Mouse (Mus musculus) liver, embryonic 11.5 days (tissue): Measurements from ENCODE around the gene Ak4. TPM values are rescaled to one million over a fixed set of nuclear protein-coding genes. Genes with fewer than 3 reads are reported as not detected.
A peak's percentile ranks its signal among the peaks of the same experiment; 100 is the strongest.

Experiments used
- ATAC-seq: fragments of 200-750 bp; cut with Nextera tagmentation; replicated peaks from 2 replicates; pipeline ENCODE4 v1.8.0; 2017; ENCODE audit warnings: moderate number of reproducible peaks, mild to moderate bottlenecking, moderate TSS enrichment, moderate library complexity; ENCODE audit not compliant: low FRiP score
- DNase-seq: peaks from one replicate; pipeline ENCODE4 v3.0.0-alpha.2; 2017; ENCODE audit warnings: low spot score
- H3K27ac ChIP-seq: fragments of 300-500 bp; sonication (generic); 2 replicates; pipeline ENCODE4 v1.5.1; 2014; ENCODE audit warnings: mild to moderate bottlenecking, low read depth, low read length, control low read depth
- H3K27me3 ChIP-seq: fragments of 300-500 bp; sonication (generic); replicated peaks from 2 replicates; pipeline ENCODE4 v1.6.1; 2014; ENCODE audit warnings: low read length, mixed read lengths; ENCODE audit not compliant: control insufficient read depth, insufficient read depth
- H3K36me3 ChIP-seq: fragments of 300-500 bp; sonication (generic); 2 replicates; pipeline ENCODE4 v1.6.1; 2014; ENCODE audit warnings: mild to moderate bottlenecking, low read length, moderate library complexity, mixed read lengths; ENCODE audit not compliant: control insufficient read depth, insufficient read depth
- H3K4me1 ChIP-seq: fragments of 300-500 bp; sonication (generic); replicated peaks from 2 replicates; pipeline ENCODE4 v1.6.1; 2014; ENCODE audit warnings: low read length, mixed read lengths; ENCODE audit not compliant: control insufficient read depth, insufficient read depth
- H3K4me2 ChIP-seq: fragments of 300-500 bp; sonication (generic); 2 replicates; pipeline ENCODE4 v1.6.1; 2014; ENCODE audit warnings: mild to moderate bottlenecking, control low read depth, moderate library complexity
- H3K4me3 ChIP-seq: fragments of 300-500 bp; sonication (generic); 2 replicates; pipeline ENCODE4 v1.5.1; 2014; ENCODE audit warnings: low read depth, low read length, control low read depth
- H3K9ac ChIP-seq: fragments of 300-500 bp; sonication (generic); 2 replicates; pipeline ENCODE4 v1.6.1; 2014; ENCODE audit warnings: low read depth, low read length, control low read depth
- H3K9me3 ChIP-seq: fragments of 300-500 bp; sonication (generic); 2 replicates; pipeline ENCODE4 v1.6.1; 2016; ENCODE audit warnings: low read length, inconsistent platforms, mixed read lengths; ENCODE audit not compliant: control insufficient read depth
- WGBS: fragments of 180-500 bp; shearing (Covaris S2); extraction: QIAGEN DNeasy Blood & Tissue Kit; methylation state at CpG from one replicate; pipeline ENCODE4 v1.1.7; 2014; 5-methylcytosine and 5-hydroxymethylcytosine counted together
- polyA plus RNA-seq: library from polyadenylated mRNA; unstranded; fragments of >200 nt; fragmentation: Nextera tagmentation; extraction: Ambion mirVana; gene quantifications from 2 replicates; pipeline ENCODE4 v1.2.1, GENCODE M21; 2014

The Ak4 gene
- polyA plus RNA-seq, 1 experiment from 2014 or later: 14.8 TPM

DNA sequence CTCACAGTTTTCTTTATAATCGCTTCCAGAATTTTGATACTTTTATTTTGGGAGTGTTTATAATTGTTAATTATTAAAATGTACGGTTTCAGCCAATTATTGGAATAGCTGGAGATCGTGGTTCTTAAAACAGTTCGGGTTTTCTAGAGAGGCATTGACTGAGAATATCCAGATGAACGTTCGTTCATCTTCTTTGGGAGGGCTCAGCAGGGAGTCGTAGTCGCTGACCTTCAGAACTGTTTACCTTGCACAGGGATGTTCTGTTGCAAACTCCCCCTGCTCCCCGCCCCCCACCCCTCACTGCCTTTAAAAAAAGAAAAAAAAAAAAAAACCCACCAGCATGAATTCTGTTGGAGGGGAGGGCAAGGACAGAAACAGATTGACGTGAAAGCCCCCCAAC is 89.4 kb downstream of the Ak4 start:
- H3K36me3 ChIP-seq: no peaks in the 10 kb centered on the region
- H3K4me1 ChIP-seq: no peaks in the 10 kb centered on the region
- no peak overlapping the region for H3K27ac ChIP-seq
- DNase-seq (no peak), ATAC-seq (no peak)
- H3K27me3 ChIP-seq: peaks cover 14% of the 10 kb centered on the region
- peak overlapping the region; percentile 67 for H3K4me2 ChIP-seq
- no peak overlapping the region for H3K9ac ChIP-seq
- no peaks in the 10 kb centered on the region for H3K9me3 ChIP-seq
- peak overlapping the region; percentile 37 for H3K4me3 ChIP-seq
- WGBS: 8% methylated on average over 10 of the region's 10 CpGs

DNA sequence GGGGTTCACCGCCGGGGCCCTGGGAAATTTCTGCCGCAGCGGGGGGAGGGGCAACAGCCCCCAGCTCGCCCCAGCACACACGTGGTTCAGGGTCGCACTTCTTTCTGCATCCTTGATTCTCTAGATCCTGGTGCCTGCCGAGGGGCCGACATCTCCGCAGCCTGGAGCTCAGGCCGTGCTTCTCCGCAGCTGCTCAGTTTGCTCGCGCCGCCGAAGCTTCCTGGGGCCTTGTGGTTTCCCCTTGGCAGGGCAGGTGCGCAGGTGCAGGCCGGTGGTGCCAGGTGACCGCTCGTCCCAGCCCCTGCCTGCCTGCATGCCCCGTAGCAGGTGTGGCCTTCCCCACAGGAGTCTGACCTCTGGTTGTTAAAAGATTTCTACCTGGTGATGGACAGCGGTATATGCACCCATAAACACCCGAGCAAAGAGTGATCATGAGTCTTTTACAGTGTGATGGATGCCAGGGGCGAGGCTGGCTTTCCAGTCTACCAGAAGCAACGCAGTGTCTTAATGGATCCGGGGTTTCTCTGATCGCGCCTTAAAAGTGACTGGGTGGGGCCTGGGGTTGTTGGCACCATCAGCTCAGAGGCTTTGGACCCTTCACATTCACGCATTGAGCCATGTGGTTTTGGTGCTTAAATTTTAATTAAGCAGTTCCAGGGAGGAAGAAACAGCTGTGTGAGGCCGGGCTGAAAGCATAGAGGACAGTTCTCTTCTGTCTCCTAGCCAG is 89.9 kb downstream of the Ak4 start:
- Histone ChIP-seq H3K4me1 (no peaks in the 10 kb centered on the region), H3K4me2 (peak overlapping the region; percentile 67), H3K36me3 (no peaks in the 10 kb centered on the region), H3K9me3 (no peaks in the 10 kb centered on the region), H3K9ac (no peak overlapping the region), H3K4me3 (peak overlapping the region; percentile 37), H3K27me3 (peaks cover 14% of the 10 kb centered on the region), H3K27ac (no peak overlapping the region)
- DNase-seq: no peak
- 12% methylated on average over 30 of the region's 30 CpGs for WGBS
- no peak for ATAC-seq

DNA sequence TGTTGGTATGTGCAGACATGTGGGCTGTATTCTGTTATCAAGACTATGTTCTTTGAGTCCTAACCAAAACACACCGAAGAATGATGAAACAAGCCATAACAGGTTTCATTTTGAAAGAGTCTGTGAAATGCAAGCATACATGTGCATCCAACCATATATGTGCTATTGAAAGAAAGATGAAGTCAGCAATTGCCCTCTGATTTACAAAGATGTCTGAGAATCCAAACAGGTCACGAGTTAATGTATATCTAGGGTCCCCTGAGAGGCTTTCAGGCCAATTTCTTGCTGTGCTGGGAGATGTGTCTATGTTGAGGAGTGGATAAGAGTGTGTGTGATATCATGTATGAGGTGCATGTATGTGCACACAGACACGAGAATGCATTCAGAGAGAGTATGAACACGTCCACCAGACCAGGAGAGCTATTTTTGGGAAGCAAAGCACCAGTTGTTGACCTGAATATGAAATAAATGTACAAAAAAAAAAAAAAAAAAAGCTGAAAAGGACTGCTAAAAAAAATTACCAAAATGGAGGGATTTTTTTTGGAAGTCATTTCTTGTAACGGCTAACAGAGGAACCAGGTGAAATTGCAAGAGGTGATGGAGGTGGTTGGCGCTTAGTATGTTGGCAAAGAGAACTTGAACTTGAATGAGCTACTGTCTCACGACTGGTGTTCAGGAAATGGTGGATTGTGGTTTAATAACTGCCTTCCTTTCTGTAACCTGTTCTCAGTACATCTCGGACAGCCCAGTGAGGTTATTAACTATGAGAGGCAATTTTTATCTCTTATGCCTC is 91.2 kb downstream of the Ak4 start:
- 78% methylated on average over 8 of the region's 8 CpGs for WGBS
- Histone ChIP-seq H3K27me3 (peaks cover 14% of the 10 kb centered on the region), H3K4me2 (no peak overlapping the region), H3K4me3 (no peak overlapping the region), H3K9ac (no peak overlapping the region), H3K27ac (no peak overlapping the region), H3K4me1 (no peaks in the 10 kb centered on the region), H3K36me3 (no peaks in the 10 kb centered on the region), H3K9me3 (no peaks in the 10 kb centered on the region)
- DNase-seq (no peak), ATAC-seq (no peak)

DNA sequence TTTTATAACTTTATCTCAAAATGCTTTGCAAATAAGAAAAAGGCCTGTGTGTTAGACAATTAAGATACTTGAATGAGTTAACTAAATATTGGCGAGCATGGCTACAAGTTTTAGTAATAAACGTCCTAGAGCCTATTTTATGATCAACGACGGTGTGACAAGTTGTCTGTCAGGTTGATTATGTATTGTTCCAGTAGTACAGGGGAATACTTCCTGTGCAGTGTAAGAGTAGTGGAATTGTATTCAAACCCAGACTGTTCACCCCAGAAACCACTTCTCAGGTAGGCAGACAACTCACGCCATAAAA is 91.8 kb downstream of the Ak4 start:
- H3K4me2 ChIP-seq: no peak overlapping the region
- no peaks in the 10 kb centered on the region for H3K36me3 ChIP-seq
- ATAC-seq (no peak), DNase-seq (no peak)
- H3K4me1 ChIP-seq: no peaks in the 10 kb centered on the region
- WGBS: 80% methylated on average over 5 of the region's 5 CpGs
- H3K9ac ChIP-seq: no peak overlapping the region
- H3K27me3 ChIP-seq: peaks cover 14% of the 10 kb centered on the region
- H3K9me3 ChIP-seq: no peaks in the 10 kb centered on the region
- no peak overlapping the region for H3K4me3 ChIP-seq
- H3K27ac ChIP-seq: no peak overlapping the region

DNA sequence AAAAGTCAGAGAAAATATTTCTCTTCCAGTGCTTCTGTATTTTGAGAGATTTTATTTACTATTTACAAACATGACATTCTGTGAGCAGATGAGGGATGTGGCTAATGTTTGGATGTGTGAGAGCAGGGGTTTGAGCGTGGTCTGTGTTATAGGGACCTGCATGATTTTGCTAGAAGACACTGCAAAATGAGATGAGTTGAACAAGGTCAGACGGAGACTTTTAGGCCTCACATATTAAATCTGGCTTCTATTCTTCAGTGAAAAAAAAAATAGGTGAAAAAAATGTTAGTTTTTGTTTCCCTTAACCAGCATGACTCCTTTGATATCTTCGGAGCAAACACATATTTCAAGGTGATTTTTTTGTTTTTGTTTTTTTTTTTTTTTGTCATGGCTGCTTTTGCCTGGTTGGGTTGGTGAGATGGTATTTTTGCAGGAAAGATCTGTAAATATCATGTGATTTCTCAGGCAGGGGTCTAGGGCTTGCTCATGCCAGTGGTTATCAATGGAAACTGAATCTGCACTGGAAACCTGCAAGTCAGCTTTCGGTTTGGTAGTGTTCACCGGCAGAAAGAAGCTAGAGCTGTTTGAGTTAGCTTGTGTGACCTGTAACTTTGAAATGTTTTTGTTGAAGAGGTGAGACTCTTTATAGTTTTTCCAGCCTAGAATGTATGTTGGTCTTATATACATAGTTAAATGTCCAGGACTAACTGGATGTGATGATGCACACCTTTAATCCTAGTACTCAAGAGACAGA is 92.9 kb downstream of the Ak4 start:
- H3K4me1 ChIP-seq: no peaks in the 10 kb centered on the region
- WGBS: 83% methylated on average over 5 of the region's 5 CpGs

DNA sequence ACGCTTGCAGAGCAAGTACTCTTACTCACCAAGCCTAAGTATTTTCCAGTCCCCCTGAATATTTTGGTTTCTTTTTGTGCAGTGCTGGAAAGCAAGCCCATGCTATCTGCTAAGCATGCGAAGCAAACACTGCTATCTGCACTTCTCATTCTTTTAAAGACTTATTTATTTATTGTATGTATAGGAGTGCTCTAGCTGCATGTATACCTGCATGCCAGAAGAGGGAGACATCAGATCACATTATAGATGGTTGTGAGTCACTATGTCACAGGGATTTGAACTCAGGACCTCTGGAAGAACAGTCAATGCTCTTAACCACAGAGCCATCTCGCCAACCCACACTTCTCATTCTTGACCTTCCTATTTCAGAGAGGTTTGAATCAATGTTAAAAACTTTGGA is 94.2 kb downstream of the Ak4 start:
- DNase-seq (no peak), ATAC-seq (no peak)
- Histone ChIP-seq H3K9me3 (no peaks in the 10 kb centered on the region), H3K4me3 (no peak overlapping the region), H3K27me3 (peaks cover 11% of the 10 kb centered on the region), H3K4me1 (no peaks in the 10 kb centered on the region), H3K27ac (no peak overlapping the region), H3K4me2 (no peak overlapping the region), H3K36me3 (no peaks in the 10 kb centered on the region), H3K9ac (no peak overlapping the region)
- WGBS: 77% methylated on average over 3 of the region's 3 CpGs

More for the DNA sequence above, 92.9 kb downstream of the Ak4 start:
- no peak overlapping the region for H3K9ac ChIP-seq
- no peak overlapping the region for H3K27ac ChIP-seq
- H3K4me2 ChIP-seq: no peak overlapping the region
- no peaks in the 10 kb centered on the region for H3K9me3 ChIP-seq
- H3K27me3 ChIP-seq: peaks cover 14% of the 10 kb centered on the region
- ATAC-seq (no peak), DNase-seq (no peak)
- H3K4me3 ChIP-seq: no peak overlapping the region
- no peaks in the 10 kb centered on the region for H3K36me3 ChIP-seq

DNA sequence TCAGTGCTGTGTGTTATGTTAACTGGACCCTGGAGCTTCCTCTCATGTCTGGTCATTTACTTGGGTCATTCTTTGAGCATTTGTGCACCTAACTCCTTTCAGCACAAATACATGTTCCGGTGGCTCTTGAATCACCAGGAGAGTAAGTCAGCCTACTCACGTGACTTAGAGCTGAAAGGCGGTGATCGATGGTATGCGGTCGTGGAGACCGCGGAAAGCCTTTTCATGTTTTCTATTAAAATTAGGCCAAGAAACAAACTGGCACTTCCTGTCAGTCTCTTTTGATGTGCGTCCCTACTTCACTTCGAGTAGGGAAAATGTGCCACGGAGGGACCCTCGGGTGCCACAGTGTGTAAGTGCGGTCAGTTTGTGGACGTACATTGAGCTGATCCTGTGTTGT is 96.8 kb downstream of the Ak4 start:
- DNase-seq: no peak
- Histone ChIP-seq H3K4me2 (no peak overlapping the region), H3K4me1 (no peaks in the 10 kb centered on the region), H3K4me3 (no peak overlapping the region), H3K27ac (no peak overlapping the region), H3K27me3 (no peaks in the 10 kb centered on the region), H3K9me3 (no peaks in the 10 kb centered on the region), H3K9ac (no peak overlapping the region), H3K36me3 (no peaks in the 10 kb centered on the region)
- 93% methylated on average over 14 of the region's 14 CpGs for WGBS
- no peak for ATAC-seq
